Mouse (Mus musculus) spleen, adult 18-20 months (tissue): ENCODE results near the gene Chd9.
A peak's percentile ranks its signal among the peaks of the same experiment; 100 is the strongest.
"Not testable (repeated sequence)": the region's sequence is repeated elsewhere in the genome, so short reads cannot be mapped to it uniquely, and the experiment has no call there.

Experiments
- DNase-seq, 2 experiments: peaks; one replicate each; pipeline ENCODE4 v3.0.0; 2022; ENCODE audit warnings: mixed read lengths in 2 of 2

The Chd9 gene

GRCm38 (mm10) chr8:90871375-90872080, 43.4 kb downstream of the Chd9 start:
- DNase-seq, result no peak

GRCm38 (mm10) chr8:90873051-90873450, 44.9 kb downstream of the Chd9 start:
- no peak for DNase-seq

- DNase-seq, result peak; percentile 27 to 39
Observed at GRCm38 (mm10) chr8:90876213-90876721, 48.1 kb downstream of the Chd9 start.

- peak; percentile 51 to 59 for DNase-seq
Observed at GRCm38 (mm10) chr8:90876722-90877429, 48.7 kb downstream of the Chd9 start.

GRCm38 (mm10) chr8:90877430-90877975, 49.4 kb downstream of the Chd9 start:
- no peak for DNase-seq

GRCm38 (mm10) chr8:90878551-90878950, 50.4 kb downstream of the Chd9 start:
- DNase-seq, result no peak

GRCm38 (mm10) chr8:90880041-90880440, 51.9 kb downstream of the Chd9 start:
- no peak for DNase-seq

- no peak for DNase-seq
Observed at GRCm38 (mm10) chr8:90881181-90881580, 53.0 kb downstream of the Chd9 start.

- no peak for DNase-seq
Observed at GRCm38 (mm10) chr8:90882088-90882691, 54.0 kb downstream of the Chd9 start.

GRCm38 (mm10) chr8:90885671-90886368, 57.7 kb downstream of the Chd9 start:
- DNase-seq, result no peak

- DNase-seq, result not testable (repeated sequence)
Observed at GRCm38 (mm10) chr8:90886369-90886712, 58.2 kb downstream of the Chd9 start.

- DNase-seq, result not testable (repeated sequence)
Observed at GRCm38 (mm10) chr8:90887328-90887727, 59.2 kb downstream of the Chd9 start.

GRCm38 (mm10) chr8:90891872-90892578, 63.9 kb downstream of the Chd9 start:
- no peak for DNase-seq

- no peak for DNase-seq
Observed at GRCm38 (mm10) chr8:90892579-90892919, 64.4 kb downstream of the Chd9 start.

- no peak for DNase-seq
Observed at GRCm38 (mm10) chr8:90894231-90894914, 66.2 kb downstream of the Chd9 start.

- no peak for DNase-seq
Observed at GRCm38 (mm10) chr8:90897343-90897742, 69.2 kb downstream of the Chd9 start.

- DNase-seq, result no peak
Observed at GRCm38 (mm10) chr8:90898578-90898977, 70.4 kb downstream of the Chd9 start.

GRCm38 (mm10) chr8:90902002-90902401, 73.8 kb downstream of the Chd9 start:
- DNase-seq, result no peak

- no peak for DNase-seq
Observed at GRCm38 (mm10) chr8:90904171-90904706, 76.1 kb downstream of the Chd9 start.

- no peak for DNase-seq
Observed at GRCm38 (mm10) chr8:90906922-90907321, 78.8 kb downstream of the Chd9 start.

- no peak for DNase-seq
Observed at GRCm38 (mm10) chr8:90907516-90907847, 79.3 kb downstream of the Chd9 start.
